Mouse (Mus musculus): ENCODE results near the gene Spn.

DNA sequence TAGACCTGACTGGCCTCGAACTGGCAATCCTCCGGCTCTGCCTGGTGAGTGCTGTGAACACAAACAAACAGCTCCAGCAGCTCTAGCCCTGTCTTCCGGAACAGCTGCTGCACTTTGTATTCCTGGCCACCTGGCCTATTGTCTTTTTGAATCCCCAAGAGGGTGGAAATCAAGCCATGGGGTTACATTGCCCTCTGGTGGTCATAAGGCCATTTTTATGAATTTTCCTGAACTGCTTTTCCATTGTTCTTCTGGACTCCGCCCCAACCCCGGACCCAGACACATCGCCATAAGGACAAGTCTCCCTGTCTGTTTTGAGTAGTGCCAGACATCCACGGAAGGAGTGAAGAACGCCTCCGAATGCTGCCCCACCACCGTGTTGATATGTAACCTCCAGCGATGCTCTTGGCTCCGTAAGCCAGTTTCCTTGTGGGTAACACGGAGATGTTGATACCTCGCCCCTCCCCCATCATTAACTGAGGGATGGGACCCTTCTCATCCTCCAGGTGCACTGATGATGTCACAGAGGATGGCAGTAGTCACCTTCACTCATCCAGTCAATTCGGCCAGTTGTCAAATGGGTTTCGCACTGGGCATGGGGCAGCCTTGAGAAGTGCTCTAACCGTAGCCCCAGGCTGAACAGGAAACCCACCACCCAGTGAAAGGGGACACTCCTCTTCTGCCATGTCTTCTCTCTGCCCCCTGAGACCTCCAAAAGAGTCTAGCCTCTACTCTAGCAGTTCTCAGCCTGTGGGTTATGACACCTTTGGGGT is 32.9 kb downstream of the Spn start:
- TF ChIP-seq CTCF (IDR thresholded peaks at IDR 0.05; ENCODE audit: low read depth), result peak; percentile 91
- TF ChIP-seq EP300 (IDR thresholded peaks at IDR 0.05; ENCODE audit: low read depth), result no peak

Measured in heart, postnatal 0 days (tissue).